Mouse (Mus musculus) layer of hippocampus, adult 8-10 months (tissue): ENCODE data around the gene Mef2b. TPM values are rescaled to one million over a fixed set of nuclear protein-coding genes. Genes with fewer than 3 reads are reported as not detected.
A peak's percentile ranks its signal among the peaks of the same experiment; 100 is the strongest.
"Not testable (repeated sequence)": the region's sequence is repeated elsewhere in the genome, so short reads cannot be mapped to it uniquely, and the experiment has no call there.

Experiments used
- DNase-seq, 2 experiments: peaks; one replicate each; pipeline ENCODE4 v3.0.0; 2022; ENCODE audit warnings: low spot score in 2 of 2
- total RNA-seq, 4 experiments: library from RNA; stranded (reverse); gene quantifications; 2 replicates each; pipeline ENCODE4 v1.2.4; 2022

Gene Mef2b
- total RNA-seq, 4 experiments from 2014 or later: 0.82 to 0.96 TPM; not detected in 2

DNA sequence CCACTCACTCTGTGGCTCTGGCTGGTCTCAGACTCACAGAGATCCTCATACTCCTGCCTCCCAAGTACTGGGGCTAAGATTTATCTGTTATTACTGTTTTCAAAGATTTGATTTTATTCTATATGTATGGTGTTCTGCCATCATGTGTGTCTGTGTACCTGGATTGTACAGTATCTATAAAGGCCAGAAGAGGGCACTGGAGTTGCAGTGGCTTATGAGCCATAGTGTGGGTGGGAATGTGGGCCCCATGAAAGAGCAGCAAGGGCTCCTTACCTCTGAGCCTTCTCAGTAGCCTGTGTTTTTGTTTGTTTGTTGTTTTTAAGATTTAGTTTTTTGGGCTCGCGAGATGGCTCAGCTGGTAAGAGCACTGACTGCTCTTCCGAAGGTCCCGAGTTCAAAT, 39.6 kb downstream of the Mef2b start:
- no peak for DNase-seq

- DNase-seq: no peak
Observed at GRCm38 (mm10) chr8:70181212-70181902, 41.8 kb downstream of the Mef2b start.

- no peak for DNase-seq
Observed at GRCm38 (mm10) chr8:70181903-70182252, 42.4 kb downstream of the Mef2b start.

- no peak for DNase-seq
Observed at GRCm38 (mm10) chr8:70183194-70183593, 43.7 kb downstream of the Mef2b start.

- no peak for DNase-seq
Observed at GRCm38 (mm10) chr8:70188707-70189106, 49.2 kb downstream of the Mef2b start.

- no peak for DNase-seq
Observed at GRCm38 (mm10) chr8:70193238-70193637, 53.7 kb downstream of the Mef2b start.

- no peak for DNase-seq
Observed at GRCm38 (mm10) chr8:70194191-70194590, 54.7 kb downstream of the Mef2b start.

GRCm38 (mm10) chr8:70195762-70196161, 56.3 kb downstream of the Mef2b start:
- no peak for DNase-seq

GRCm38 (mm10) chr8:70197603-70198002, 58.1 kb downstream of the Mef2b start:
- no peak for DNase-seq

GRCm38 (mm10) chr8:70200098-70200681, 60.7 kb downstream of the Mef2b start:
- DNase-seq: peak; percentile 63 to 69

- DNase-seq: no peak
Observed at GRCm38 (mm10) chr8:70201417-70201816, 61.9 kb downstream of the Mef2b start.

DNA sequence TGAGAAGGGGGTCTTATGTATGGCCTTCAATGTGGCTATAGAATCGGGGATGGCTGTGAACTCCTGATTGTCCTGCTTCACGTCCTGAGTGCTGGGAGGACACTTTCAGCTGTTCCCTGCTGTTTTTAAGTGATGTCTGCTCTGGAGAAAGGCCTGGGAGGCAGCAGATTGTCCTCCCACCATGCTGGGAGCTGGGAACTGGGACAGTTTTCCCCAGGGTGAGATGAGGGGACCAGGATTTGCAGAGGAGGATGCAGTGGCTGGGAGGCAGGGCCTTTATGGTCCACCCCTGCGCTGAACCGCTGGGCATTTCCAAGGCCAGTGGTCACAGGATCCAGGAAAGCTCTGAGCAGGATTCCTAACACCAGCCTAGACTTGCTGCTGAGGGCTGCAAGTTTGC, 63.6 kb downstream of the Mef2b start:
- DNase-seq: no peak

GRCm38 (mm10) chr8:70204757-70205156, 65.2 kb downstream of the Mef2b start:
- no peak for DNase-seq

DNA sequence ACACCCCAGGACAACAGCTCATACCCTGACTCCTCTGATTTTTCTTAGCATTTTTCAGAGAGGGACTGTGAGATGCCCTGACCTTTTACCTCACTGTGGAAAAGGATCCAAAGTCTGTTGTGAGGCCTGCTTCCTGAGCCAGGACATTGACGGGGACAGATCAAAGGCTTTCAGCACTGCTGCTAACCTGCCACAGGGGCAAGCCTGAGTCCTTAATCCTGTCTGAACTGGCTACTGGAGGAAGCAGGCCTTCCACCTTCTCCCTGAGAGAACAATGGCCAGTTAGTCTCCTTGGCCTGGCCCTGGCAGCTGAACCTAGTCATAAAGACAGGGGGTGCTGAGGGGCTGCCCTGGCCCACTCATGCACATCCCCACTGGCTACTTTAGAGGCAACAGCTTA, 68.6 kb downstream of the Mef2b start:
- DNase-seq: no peak

DNA sequence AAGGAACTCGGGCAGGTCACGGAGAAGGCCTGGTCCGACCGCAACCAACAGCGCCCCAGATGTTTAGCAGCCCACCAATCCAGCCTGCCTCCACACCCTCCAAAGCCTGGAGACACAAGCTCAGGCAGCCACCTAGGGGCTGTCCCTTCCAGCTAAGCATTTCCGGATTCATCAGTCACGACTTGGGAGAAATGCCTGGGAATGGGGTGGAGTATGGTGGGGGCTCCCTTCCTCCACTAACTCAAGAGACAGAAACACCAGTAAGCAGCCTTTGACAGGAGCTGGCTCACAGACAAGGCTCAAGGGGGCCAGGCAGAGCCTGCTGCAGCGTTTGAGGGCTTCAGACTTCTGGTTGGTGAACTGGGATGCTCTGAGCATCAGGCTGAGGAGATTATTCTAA, 71.0 kb downstream of the Mef2b start:
- DNase-seq: no peak

- DNase-seq: no peak
Observed at GRCm38 (mm10) chr8:70211275-70211674, 71.8 kb downstream of the Mef2b start.

DNA sequence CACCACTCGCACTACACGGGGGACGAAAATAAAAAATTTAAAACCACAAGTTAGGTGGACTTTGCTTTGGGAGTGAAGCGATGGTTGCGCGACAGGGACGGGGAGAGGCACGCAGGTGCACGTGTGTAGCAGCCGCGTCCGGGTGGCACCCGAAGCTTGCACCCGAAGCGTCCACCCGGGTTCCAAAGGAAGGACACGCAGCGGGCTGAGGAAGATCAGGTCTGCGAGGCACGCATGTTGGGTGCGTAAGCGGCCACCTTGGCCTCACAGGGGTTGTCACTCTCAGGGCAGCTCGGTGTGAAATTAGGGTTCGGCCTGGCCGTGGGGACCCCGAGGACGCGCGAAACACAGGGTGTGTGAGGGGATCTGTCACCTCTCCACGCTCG, 72.2 kb downstream of the Mef2b start:
- DNase-seq: no peak

GRCm38 (mm10) chr8:70212112-70213055, 72.9 kb downstream of the Mef2b start, which contains the start of gene Slc25a42:
TSS of gene Slc25a42 (minus strand) at chr8:70212305.
- DNase-seq: peak; percentile 99 to 100

DNA sequence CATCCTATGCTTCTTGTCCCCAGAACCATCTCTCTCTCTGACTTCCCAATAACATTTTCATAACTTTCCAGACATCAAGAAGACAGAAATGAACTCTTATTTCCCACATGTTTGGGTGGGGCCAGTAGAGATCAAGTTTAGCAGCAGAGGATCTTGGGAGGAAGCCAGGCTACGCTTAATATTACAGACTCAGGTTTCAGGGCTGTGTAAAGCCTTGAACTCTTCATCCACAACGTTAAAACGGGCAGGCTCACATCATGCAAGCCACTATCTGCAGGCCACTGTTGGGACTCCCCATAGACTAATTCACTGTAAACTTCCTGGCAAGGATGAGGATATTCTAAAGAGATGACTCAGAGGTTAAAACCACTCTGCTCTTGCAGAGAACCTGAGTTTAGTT, 74.9 kb downstream of the Mef2b start:
- DNase-seq: no peak

DNA sequence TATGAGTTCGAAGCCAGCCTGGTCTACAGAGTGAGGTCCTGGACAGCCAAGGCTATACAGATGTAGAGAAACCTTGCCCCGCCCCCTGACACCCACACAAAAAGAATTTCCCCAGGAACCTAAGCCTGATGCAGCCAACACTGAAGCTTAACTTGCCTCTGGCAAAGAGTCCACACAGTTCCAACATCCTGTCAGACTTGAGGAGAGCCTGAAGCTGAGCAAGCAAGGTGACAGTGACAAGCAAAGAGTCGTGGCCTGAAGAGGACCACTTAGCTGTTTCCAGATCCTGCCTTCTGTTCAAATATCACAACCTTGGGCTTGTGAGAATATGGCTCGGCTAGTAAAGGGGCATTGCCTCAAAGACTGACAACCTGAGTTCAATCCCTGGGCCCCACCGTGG, 75.6 kb downstream of the Mef2b start:
- no peak for DNase-seq

GRCm38 (mm10) chr8:70216161-70216560, 76.7 kb downstream of the Mef2b start:
- DNase-seq: not testable (repeated sequence)

DNA sequence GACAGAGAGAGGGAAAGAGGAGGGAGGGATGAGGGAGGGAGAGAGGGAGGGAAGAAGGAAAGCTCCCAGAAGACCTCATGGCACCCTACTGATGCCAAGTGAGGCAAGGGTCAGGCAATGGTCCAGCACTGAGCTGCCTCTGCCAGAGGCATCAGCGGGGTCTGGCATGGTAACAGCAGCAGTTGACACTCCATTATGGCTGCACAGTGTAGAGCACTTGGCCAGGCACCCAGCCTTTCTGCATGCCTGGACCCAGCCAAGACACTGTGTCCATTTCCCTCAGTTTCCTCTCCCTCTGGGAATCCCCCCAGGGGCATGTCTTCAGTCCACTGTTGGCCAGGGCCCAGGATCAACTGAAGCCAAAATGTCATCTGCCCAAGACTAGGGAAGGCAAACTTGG, 77.1 kb downstream of the Mef2b start:
- peak; percentile 91 to 92 for DNase-seq
